Mouse (Mus musculus): ENCODE results near the gene Ddx46.

DNA sequence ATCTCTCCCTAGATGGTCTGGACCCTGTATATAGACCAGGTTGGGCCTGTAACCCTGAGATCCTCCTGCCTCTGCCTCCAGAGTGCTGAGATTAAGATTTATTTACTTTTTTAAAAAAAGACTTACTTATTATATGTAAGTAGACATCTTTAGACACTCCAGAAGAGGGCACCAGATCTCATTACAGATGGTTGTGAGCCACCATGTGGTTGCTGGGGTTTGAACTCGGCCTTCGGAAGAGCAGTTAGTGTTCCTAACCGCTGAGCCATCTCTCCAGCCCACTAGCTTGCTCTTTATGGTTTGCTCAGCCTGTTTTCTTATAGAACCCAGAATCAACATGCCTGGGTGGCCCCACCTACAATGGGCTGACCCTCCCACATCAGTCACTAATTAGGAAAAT, 78.0 kb downstream of the Ddx46 start:
- TF ChIP-seq CTCF (IDR thresholded peaks at IDR 0.05) = no peak
- no peak for TF ChIP-seq EP300 (IDR thresholded peaks at IDR 0.05)
